Mouse (Mus musculus) large intestine, adult 2 months (tissue): ENCODE data around the gene Ttll12. TPM values are rescaled to one million over a fixed set of nuclear protein-coding genes. Genes with fewer than 3 reads are reported as not detected.

ENCODE experiments used
- DNase-seq: peaks from one replicate; pipeline ENCODE4 v3.0.0-alpha.2; 2012; ENCODE audit warnings: low read depth, low spot score
- WGBS: fragments of 180-500 bp; shearing (Covaris S2); methylation state at CpG from one replicate; pipeline ENCODE4 v1.1.7; 2018; 5-methylcytosine and 5-hydroxymethylcytosine counted together
- polyA plus RNA-seq: library from polyadenylated mRNA; depleted of rRNA; stranded (reverse); fragments of >200 nt; gene quantifications from 2 replicates; pipeline ENCODE4 v1.2.3, GENCODE M21; 2012; rRNA removed

Gene Ttll12
- polyA plus RNA-seq, 1 experiment: 19.8 TPM

- no peak for DNase-seq
- 26% methylated on average over 6 of the region's 6 CpGs for WGBS
Measured at GRCm38 (mm10) chr15:83530688-83531087, 64.3 kb downstream of the Ttll12 start.

- 16% methylated on average over 9 of the region's 9 CpGs for WGBS
- DNase-seq: no peak
Measured at GRCm38 (mm10) chr15:83530233-83530632, 64.7 kb downstream of the Ttll12 start.

GRCm38 (mm10) chr15:83529765-83530164 lies 65.2 kb downstream of the Ttll12 start:
- 60% methylated on average over 5 of the region's 5 CpGs for WGBS
- DNase-seq: no peak

- no peak for DNase-seq
- 83% methylated on average over 4 of the region's 4 CpGs for WGBS
Measured at GRCm38 (mm10) chr15:83528892-83529291, 66.1 kb downstream of the Ttll12 start.

GRCm38 (mm10) chr15:83527747-83528146 lies 67.2 kb downstream of the Ttll12 start:
- no peak for DNase-seq
- 61% methylated on average over 2 of the region's 2 CpGs for WGBS

- 2% methylated on average over 26 of the region's 26 CpGs for WGBS
Measured at GRCm38 (mm10) chr15:83527092-83527437, 67.9 kb downstream of the Ttll12 start.

GRCm38 (mm10) chr15:83526424-83527091 lies 68.4 kb downstream of the Ttll12 start, which contains the start of gene Bik:
Gene Bik (plus strand): TSS chr15:83526862.
- DNase-seq: no peak

More at GRCm38 (mm10) chr15:83527092-83527437, 67.9 kb downstream of the Ttll12 start:
- no peak for DNase-seq

More at GRCm38 (mm10) chr15:83526424-83527091, 68.4 kb downstream of the Ttll12 start, which contains the start of gene Bik:
- under 1% methylated on average over 45 of the region's 45 CpGs for WGBS

Other genes starting within 250 kb of the Ttll12 start
- 74.4 and 88.5 TPM in 2 replicates for gene Arfgap3, start 244.9 kb downstream of the Ttll12 start, polyA plus RNA-seq
- 52.6 and 77.7 TPM in 2 replicates for gene Pacsin2, start 130.6 kb downstream of the Ttll12 start, polyA plus RNA-seq
- gene Ttll1, start 84.3 kb downstream of the Ttll12 start, polyA plus RNA-seq: 4.3 and 4.4 TPM in 2 replicates
- 3.1 and 6.6 TPM in 2 replicates for gene Bik, start 68.3 kb downstream of the Ttll12 start, polyA plus RNA-seq
- gene Tspo, start 31.6 kb downstream of the Ttll12 start, polyA plus RNA-seq: 166 and 168 TPM in 2 replicates
- gene Mcat, start 31.4 kb downstream of the Ttll12 start, polyA plus RNA-seq: 16.5 and 18.0 TPM in 2 replicates
- gene Scube1, start 129.9 kb upstream of the Ttll12 start, polyA plus RNA-seq: 8.3 and 12.9 TPM in 2 replicates
- gene Mpped1, start 184.3 kb upstream of the Ttll12 start, polyA plus RNA-seq: not detected in 2 replicates